Comparison of ENCODE assay signal across 11 mouse cellular contexts in genomic region chr2:25094785-25095108, GRCm38 (mm10). TPM values are rescaled to one million over a fixed set of nuclear protein-coding genes. Genes with fewer than 3 reads are reported as not detected.
A peak's percentile ranks its signal among the peaks of the same experiment; 100 is the strongest.
DNase-seq lines count a peak whose midpoint lies in the region; ATAC-seq and TF ChIP-seq lines count a peak whose summit lies in the region.
"Had no signal": no experiment of that assay in that cellular context is flagged by ENCODE, and none has a peak within 500 bp of the region (broad histone marks: within the 10 kb centered on the region; RNA-seq: fewer than 3 reads in every experiment).

No protein-coding gene starts in this region.

- no peaks in the 10 kb centered on the region for H3K9me3 ChIP-seq in kidney, embryonic 14.5 days (ENCODE audit: control insufficient read depth, low read length)
- no peaks in the 10 kb centered on the region for H3K9me3 ChIP-seq in embryonic facial prominence, embryonic 10.5 days
- H3K9me3 ChIP-seq in hindbrain, embryonic 13.5 days = no peaks in the 10 kb centered on the region
- H3K9me3 ChIP-seq in liver, postnatal 0 days (ENCODE audit: low read length) = no peaks in the 10 kb centered on the region

- peak overlapping the region; percentile 14; the same call in 1 of the 2 replicates for H3K4me3 ChIP-seq in kidney, embryonic 14.5 days (ENCODE audit: low read length)
- H3K4me3 ChIP-seq in embryonic facial prominence, embryonic 10.5 days = peak overlapping the region; percentile 42
- no peak overlapping the region for H3K4me3 ChIP-seq in hindbrain, embryonic 13.5 days
- H3K4me3 ChIP-seq in liver, postnatal 0 days (ENCODE audit: low read depth, low read length) = peak overlapping the region; percentile 15; the same call in 1 of the 2 replicates
- H3K4me3 ChIP-seq: gastrocnemius, adult 2 months; layer of hippocampus, adult 2 months had no signal

- TF ChIP-seq EP300 in liver, postnatal 0 days (IDR thresholded peaks at IDR 0.05; ENCODE audit: low read depth) = no peak

- no peak overlapping the region for H3K27ac ChIP-seq in kidney, embryonic 14.5 days (ENCODE audit: low read depth, low read length)
- H3K27ac ChIP-seq in embryonic facial prominence, embryonic 10.5 days (replicated peaks) = no peak overlapping the region
- H3K27ac ChIP-seq in hindbrain, embryonic 13.5 days = no peak overlapping the region
- H3K27ac ChIP-seq in liver, postnatal 0 days (ENCODE audit: low read depth) = no peak overlapping the region
- H3K27ac ChIP-seq: gastrocnemius, adult 2 months; layer of hippocampus, adult 2 months had no signal

- peak overlapping the region; percentile 38 for H3K4me2 ChIP-seq in kidney, embryonic 14.5 days (replicated peaks; ENCODE audit: low read depth, low read length)
- H3K4me2 ChIP-seq in hindbrain, embryonic 13.5 days = 0 out of 2 replicates have a peak overlapping the region, but pooled peaks have one; percentile 3
- H3K4me2 ChIP-seq in liver, postnatal 0 days (ENCODE audit: low read depth, low read length) = peak overlapping the region; percentile 65

- TF ChIP-seq CTCF in liver, postnatal 0 days (IDR thresholded peaks at IDR 0.05; ENCODE audit: low read depth) = no peak

- H3K36me3 ChIP-seq in kidney, embryonic 14.5 days (ENCODE audit: control insufficient read depth, insufficient read depth, low read length) = no peaks in the 10 kb centered on the region
- no peaks in the 10 kb centered on the region for H3K36me3 ChIP-seq in embryonic facial prominence, embryonic 10.5 days (replicated peaks)
- H3K36me3 ChIP-seq in hindbrain, embryonic 13.5 days = no peaks in the 10 kb centered on the region
- no peaks in the 10 kb centered on the region for H3K36me3 ChIP-seq in liver, postnatal 0 days (replicated peaks; ENCODE audit: insufficient read depth, low read length)

- no peak; the same call in 1 of the 2 replicates for ATAC-seq in kidney, embryonic 14.5 days (ENCODE audit: low FRiP score, low TSS enrichment)
- no peak for ATAC-seq in hindbrain, embryonic 13.5 days (ENCODE audit: low FRiP score)
- peak; percentile 30 for ATAC-seq in liver, postnatal 0 days

- no peak for DNase-seq in kidney, adult 9 months
- no peak for DNase-seq in embryonic facial prominence, embryonic 10.5 days (ENCODE audit: low spot score)
- no peak for DNase-seq in liver, postnatal 0 days
- DNase-seq in adrenal gland, adult 2 months = no peak
- no peak for DNase-seq in left cerebral cortex, postnatal 25 days (ENCODE audit: low spot score in 2 of 2)
- DNase-seq: gastrocnemius, adult 2 months; thymus, postnatal 4 days had no signal

- H3K9ac ChIP-seq in kidney, embryonic 14.5 days (ENCODE audit: low read depth, low read length) = no peak overlapping the region
- no peak overlapping the region for H3K9ac ChIP-seq in hindbrain, embryonic 13.5 days
- H3K9ac ChIP-seq in liver, postnatal 0 days (replicated peaks) = peak overlapping the region; percentile 47; the same call in 1 of the 2 replicates

- intact Hi-C loops in left cerebral cortex, postnatal 25 days (cut with DNase I) = loop anchor here (5.0 kb wide), 2 partner anchors 48 to 63 kb away; no protein-coding TSS in a partner anchor

- WGBS in kidney, embryonic 14.5 days = 22% methylated on average over 17 of the region's 17 CpGs
- WGBS in embryonic facial prominence, embryonic 10.5 days = 42% methylated on average over 17 of the region's 17 CpGs
- 51% methylated on average over 17 of the region's 17 CpGs for WGBS in hindbrain, embryonic 13.5 days
- 45% methylated on average over 17 of the region's 17 CpGs for WGBS in liver, postnatal 0 days (ENCODE audit: insufficient replicate concordance)

- H3K4me1 ChIP-seq in kidney, embryonic 14.5 days (ENCODE audit: control insufficient read depth, insufficient read depth, low read length) = no peaks in the 10 kb centered on the region
- H3K4me1 ChIP-seq in embryonic facial prominence, embryonic 10.5 days = peaks cover 15% of the 10 kb centered on the region
- peaks cover 14% of the 10 kb centered on the region for H3K4me1 ChIP-seq in hindbrain, embryonic 13.5 days (replicated peaks)
- peaks cover 12% of the 10 kb centered on the region for H3K4me1 ChIP-seq in liver, postnatal 0 days (ENCODE audit: insufficient read depth)

- no peaks in the 10 kb centered on the region for H3K27me3 ChIP-seq in kidney, embryonic 14.5 days (ENCODE audit: control insufficient read depth, insufficient read depth, low read length)
- peaks cover 47% of the 10 kb centered on the region for H3K27me3 ChIP-seq in embryonic facial prominence, embryonic 10.5 days (replicated peaks; ENCODE audit: low read depth, poor library complexity, severe bottlenecking)
- peaks cover 10% of the 10 kb centered on the region for H3K27me3 ChIP-seq in hindbrain, embryonic 13.5 days
- H3K27me3 ChIP-seq in liver, postnatal 0 days (ENCODE audit: insufficient read depth, low read length) = no peaks in the 10 kb centered on the region

RNA-seq across cellular contexts. Expression of gene Noxa1, which starts 0.2 kb away (rescaled TPM):
- polyA plus RNA-seq in kidney, embryonic 14.5 days (2014; fragmentation: Nextera tagmentation; extraction: Ambion mirVana) = 0.36 and 0.53 TPM in 2 replicates
- polyA plus RNA-seq in embryonic facial prominence, embryonic 10.5 days (2016; fragmentation: Nextera tagmentation; extraction: Ambion mirVana) = 0.21 and 0.24 TPM in 2 replicates
- polyA plus RNA-seq in hindbrain, embryonic 13.5 days (2015; fragmentation: Nextera tagmentation; extraction: Ambion mirVana) = not detected in 2 replicates
- 0.52 and 0.59 TPM in 2 replicates for polyA plus RNA-seq in liver, postnatal 0 days (2015; fragmentation: Nextera tagmentation; extraction: Ambion mirVana)
- not detected for total RNA-seq in adrenal gland, adult 2 months (2021)
- polyA plus RNA-seq in adrenal gland, adult 2 months (2012; rRNA removed) = not detected in 2 replicates
- not detected for total RNA-seq in left cerebral cortex, postnatal 25 days (2021)
- total RNA-seq: gastrocnemius, adult 2 months; layer of hippocampus, adult 2 months; midbrain, postnatal 0 days had no signal
- polyA plus RNA-seq: midbrain, postnatal 0 days had no signal

RNA-seq across cellular contexts. Expression of gene Entpd8, which starts 14.6 kb away (rescaled TPM):
- 1.3 and 3.0 TPM in 2 replicates for polyA plus RNA-seq in kidney, embryonic 14.5 days (2014; fragmentation: Nextera tagmentation; extraction: Ambion mirVana)
- polyA plus RNA-seq in embryonic facial prominence, embryonic 10.5 days (2016; fragmentation: Nextera tagmentation; extraction: Ambion mirVana) = not detected in 2 replicates
- not detected in 2 replicates for polyA plus RNA-seq in hindbrain, embryonic 13.5 days (2015; fragmentation: Nextera tagmentation; extraction: Ambion mirVana)
- 23.8 and 25.9 TPM in 2 replicates for polyA plus RNA-seq in liver, postnatal 0 days (2015; fragmentation: Nextera tagmentation; extraction: Ambion mirVana)
- under 1 TPM in 1 of 2 experiments, not detected in 1; 0.40 TPM for total RNA-seq in adrenal gland, adult 2 months (2021)
- 0.08 and 0.11 TPM in 2 replicates for polyA plus RNA-seq in adrenal gland, adult 2 months (2012; rRNA removed)
- total RNA-seq in left cerebral cortex, postnatal 25 days (2021) = not detected
- total RNA-seq: gastrocnemius, adult 2 months; layer of hippocampus, adult 2 months; midbrain, postnatal 0 days had no signal
- polyA plus RNA-seq: midbrain, postnatal 0 days had no signal

RNA-seq across cellular contexts. Expression of gene Nsmf, which starts 40.6 kb away (rescaled TPM):
- polyA plus RNA-seq in kidney, embryonic 14.5 days (2014; fragmentation: Nextera tagmentation; extraction: Ambion mirVana) = 57.4 and 67.7 TPM in 2 replicates
- polyA plus RNA-seq in embryonic facial prominence, embryonic 10.5 days (2016; fragmentation: Nextera tagmentation; extraction: Ambion mirVana) = 67.3 and 68.6 TPM in 2 replicates
- polyA plus RNA-seq in hindbrain, embryonic 13.5 days (2015; fragmentation: Nextera tagmentation; extraction: Ambion mirVana) = 130 and 136 TPM in 2 replicates
- 29.0 and 32.1 TPM in 2 replicates for polyA plus RNA-seq in liver, postnatal 0 days (2015; fragmentation: Nextera tagmentation; extraction: Ambion mirVana)
- total RNA-seq in adrenal gland, adult 2 months (2021) = 10 to 100 TPM; 32.8 to 52.9 TPM
- polyA plus RNA-seq in adrenal gland, adult 2 months (2012; rRNA removed) = 99.9 and 113 TPM in 2 replicates
- 100 to 1,000 TPM; 472 to 481 TPM for total RNA-seq in left cerebral cortex, postnatal 25 days (2021)

Comparison
In these comparisons a context has a peak if more than half of its experiments do, and no peak if none do; other contexts are left out.
1. H3K4me2 ChIP-seq: peak in every context shown above with its lines; median percentile 65 in liver, postnatal 0 days; 38 in kidney, embryonic 14.5 days; 3 in hindbrain, embryonic 13.5 days.